Mouse (Mus musculus) frontal cortex, postnatal 10 days (tissue): ENCODE data around the gene Pitpnm3.
"Not testable (repeated sequence)": the region's sequence is repeated elsewhere in the genome, so short reads cannot be mapped to it uniquely, and the experiment has no call there.

Source experiments
- DNase-seq, 2 experiments: peaks; one replicate each; pipeline ENCODE4 v3.0.0; 2022; ENCODE audit warnings: low spot score in 2 of 2, mixed read lengths in 1 of 2

The Pitpnm3 gene

GRCm38 (mm10) chr11:72135383-72136158, at the start of gene Pitpnm3:
Pitpnm3 (minus strand) TSS chr11:72135778.
- DNase-seq = peak; percentile 39 to 53

GRCm38 (mm10) chr11:72184252-72184651, 48.7 kb upstream of the Pitpnm3 start:
- no peak for DNase-seq

GRCm38 (mm10) chr11:72181136-72181535, 45.6 kb upstream of the Pitpnm3 start:
- DNase-seq = no peak

- no peak for DNase-seq
Observed at GRCm38 (mm10) chr11:72180556-72180955, 45.0 kb upstream of the Pitpnm3 start.

GRCm38 (mm10) chr11:72176553-72176952, 41.0 kb upstream of the Pitpnm3 start:
- no peak for DNase-seq

- no peak for DNase-seq
Observed at GRCm38 (mm10) chr11:72175966-72176365, 40.4 kb upstream of the Pitpnm3 start.

GRCm38 (mm10) chr11:72174721-72175120, 39.1 kb upstream of the Pitpnm3 start:
- no peak for DNase-seq

GRCm38 (mm10) chr11:72173506-72173905, 37.9 kb upstream of the Pitpnm3 start:
- no peak for DNase-seq

- not testable (repeated sequence) for DNase-seq
Observed at GRCm38 (mm10) chr11:72171906-72172305, 36.3 kb upstream of the Pitpnm3 start.

- no peak for DNase-seq
Observed at GRCm38 (mm10) chr11:72169871-72170270, 34.3 kb upstream of the Pitpnm3 start.

- DNase-seq = no peak
Observed at GRCm38 (mm10) chr11:72163198-72163597, 27.6 kb upstream of the Pitpnm3 start.

- no peak for DNase-seq
Observed at GRCm38 (mm10) chr11:72156624-72157023, 21.0 kb upstream of the Pitpnm3 start.

GRCm38 (mm10) chr11:72155981-72156428, 20.4 kb upstream of the Pitpnm3 start:
- no peak for DNase-seq

- no peak for DNase-seq
Observed at GRCm38 (mm10) chr11:72155186-72155980, 19.8 kb upstream of the Pitpnm3 start.

- DNase-seq = no peak
Observed at GRCm38 (mm10) chr11:72153122-72153862, 17.7 kb upstream of the Pitpnm3 start.

GRCm38 (mm10) chr11:72151120-72151519, 15.5 kb upstream of the Pitpnm3 start:
- DNase-seq = no peak

- no peak for DNase-seq
Observed at GRCm38 (mm10) chr11:72147910-72148309, 12.3 kb upstream of the Pitpnm3 start.

- no peak for DNase-seq
Observed at GRCm38 (mm10) chr11:72145877-72146248, 10.3 kb upstream of the Pitpnm3 start.

- no peak for DNase-seq
Observed at GRCm38 (mm10) chr11:72145182-72145876, 9.8 kb upstream of the Pitpnm3 start.

GRCm38 (mm10) chr11:72142889-72143288, 7.3 kb upstream of the Pitpnm3 start:
- DNase-seq = no peak

GRCm38 (mm10) chr11:72140198-72140597, 4.6 kb upstream of the Pitpnm3 start:
- no peak for DNase-seq
